ENCODE assay signal across 12 mouse cellular contexts in the genomic region with DNA sequence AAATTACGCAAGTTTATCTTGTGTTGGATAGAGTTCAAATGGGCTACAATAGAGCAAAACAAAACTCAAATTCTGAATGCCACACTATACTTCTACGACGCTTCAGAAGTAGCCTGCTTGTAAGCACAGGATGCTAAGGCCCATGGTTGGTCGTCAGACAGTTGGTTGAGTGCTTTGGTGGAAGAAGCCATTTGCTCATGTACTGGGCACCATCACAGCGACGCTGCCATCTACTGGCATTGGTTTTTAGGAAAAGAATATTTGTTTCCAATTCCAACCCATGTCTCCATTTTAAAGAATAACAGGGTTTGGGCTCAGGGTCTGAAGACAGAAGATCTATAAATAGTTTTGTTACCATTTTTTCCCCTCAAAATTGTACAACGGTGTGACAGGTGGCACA.
DNase-seq lines count a peak whose midpoint lies in the region; ATAC-seq and TF ChIP-seq lines count a peak whose summit lies in the region.
"Had no signal": no experiment of that assay in that cellular context is flagged by ENCODE, and none has a peak within 500 bp of the region (broad histone marks: within the 10 kb centered on the region; RNA-seq: fewer than 3 reads in every experiment).

No protein-coding gene starts in this region.

- DNase-seq in cerebellum, postnatal 14 days = peak; percentile 53 to 56
- no peak for DNase-seq in cerebellum, postnatal 4 days (ENCODE audit: low spot score in 2 of 2)
- DNase-seq in lung, embryonic 14.5 days = peak; percentile 40
- no peak for DNase-seq in lung, postnatal 25 days (ENCODE audit: low spot score)
- peak; percentile 38 for DNase-seq in retina, embryonic 14.5 days (ENCODE audit: low spot score)
- DNase-seq: cerebellum, postnatal 36 days; heart, postnatal 36 days had no signal

- no peak overlapping the region for H3K4me2 ChIP-seq in intestine, postnatal 0 days (replicated peaks; ENCODE audit: low read depth)
- no peak overlapping the region for H3K4me2 ChIP-seq in intestine, embryonic 15.5 days (replicated peaks)
- no peak overlapping the region for H3K4me2 ChIP-seq in lung, embryonic 14.5 days

- H3K27ac ChIP-seq in intestine, postnatal 0 days (ENCODE audit: low read depth, low read length) = no peak overlapping the region
- H3K27ac ChIP-seq in intestine, embryonic 15.5 days = no peak overlapping the region
- no peak overlapping the region for H3K27ac ChIP-seq in lung, embryonic 14.5 days (ENCODE audit: low read depth)
- H3K27ac ChIP-seq: forebrain, embryonic 10.5 days; macrophage had no signal

- ATAC-seq in intestine, postnatal 0 days = no peak
- no peak for ATAC-seq in intestine, embryonic 15.5 days
- ATAC-seq in lung, embryonic 14.5 days (ENCODE audit: insufficient read depth) = no peak
- no peak for ATAC-seq in inflammation-experienced regulatory T-cells, adult 6 months

- H3K36me3 ChIP-seq in intestine, postnatal 0 days (ENCODE audit: control insufficient read depth, insufficient read depth) = peaks cover 5% of the 10 kb centered on the region; the same call in 1 of the 2 replicates
- no peaks in the 10 kb centered on the region; the same call in 1 of the 2 replicates for H3K36me3 ChIP-seq in intestine, embryonic 15.5 days
- H3K36me3 ChIP-seq in lung, embryonic 14.5 days (ENCODE audit: insufficient read depth) = no peaks in the 10 kb centered on the region
- H3K36me3 ChIP-seq: forebrain, embryonic 10.5 days had no signal

- H3K9ac ChIP-seq in intestine, postnatal 0 days (ENCODE audit: low read depth, low read length) = no peak overlapping the region
- H3K9ac ChIP-seq in intestine, embryonic 15.5 days = no peak overlapping the region
- H3K9ac ChIP-seq in lung, embryonic 14.5 days = no peak overlapping the region

- H3K4me1 ChIP-seq in intestine, postnatal 0 days (replicated peaks; ENCODE audit: control insufficient read depth, insufficient read depth, low read length) = no peaks in the 10 kb centered on the region
- no peaks in the 10 kb centered on the region for H3K4me1 ChIP-seq in intestine, embryonic 15.5 days (replicated peaks)
- H3K4me1 ChIP-seq in lung, embryonic 14.5 days (ENCODE audit: insufficient read depth) = no peaks in the 10 kb centered on the region
- H3K4me1 ChIP-seq: forebrain, embryonic 10.5 days had no signal

- TF ChIP-seq CTCF in intestine, postnatal 0 days (IDR thresholded peaks at IDR 0.05; ENCODE audit: low read depth) = peak; percentile 37; the same call in 1 of the 2 replicates
- peak; percentile 27 for TF ChIP-seq CTCF in lung, embryonic 14.5 days (IDR thresholded peaks at IDR 0.05; ENCODE audit: low read depth)

- H3K9me3 ChIP-seq in intestine, postnatal 0 days (ENCODE audit: control insufficient read depth) = no peaks in the 10 kb centered on the region
- H3K9me3 ChIP-seq in intestine, embryonic 15.5 days = no peaks in the 10 kb centered on the region
- no peaks in the 10 kb centered on the region for H3K9me3 ChIP-seq in lung, embryonic 14.5 days (ENCODE audit: low read depth, low read length)
- H3K9me3 ChIP-seq: forebrain, embryonic 10.5 days had no signal

- no peaks in the 10 kb centered on the region for H3K27me3 ChIP-seq in intestine, postnatal 0 days (replicated peaks; ENCODE audit: control insufficient read depth, insufficient read depth, low read length)
- no peaks in the 10 kb centered on the region for H3K27me3 ChIP-seq in intestine, embryonic 15.5 days (replicated peaks)
- no peaks in the 10 kb centered on the region for H3K27me3 ChIP-seq in lung, embryonic 14.5 days (ENCODE audit: insufficient read depth, low read length)

- WGBS in intestine, postnatal 0 days = 71% methylated on average over 7 of the region's 7 CpGs
- 72% methylated on average over 7 of the region's 7 CpGs for WGBS in intestine, embryonic 15.5 days
- 66% methylated on average over 7 of the region's 7 CpGs for WGBS in lung, embryonic 14.5 days

- no peak overlapping the region for H3K4me3 ChIP-seq in intestine, postnatal 0 days (ENCODE audit: low read depth, low read length)
- H3K4me3 ChIP-seq in intestine, embryonic 15.5 days (replicated peaks) = no peak overlapping the region
- H3K4me3 ChIP-seq in lung, embryonic 14.5 days (ENCODE audit: low read depth, low read length) = no peak overlapping the region
- H3K4me3 ChIP-seq: forebrain, embryonic 10.5 days had no signal

Comparison
In these comparisons a context has a peak if more than half of its experiments do, and no peak if none do; other contexts are left out.
1. DNase-seq: peak in cerebellum, postnatal 14 days (2 of 2), lung, embryonic 14.5 days (single experiment) and retina, embryonic 14.5 days (single experiment); none in cerebellum, postnatal 4 days (0 of 2) and lung, postnatal 25 days (single experiment).